Mouse (Mus musculus): ENCODE data around the gene Rtn4rl1. TPM values are rescaled to one million over a fixed set of nuclear protein-coding genes. Genes with fewer than 3 reads are reported as not detected.

The Rtn4rl1 gene
- polyA plus RNA-seq, 1 experiment from 2014 or later: 12.7 TPM

GRCm38 (mm10) chr11:75155985-75156384 lies 37.6 kb upstream of the Rtn4rl1 start:
- H3K36me3 ChIP-seq (ENCODE audit: control insufficient read depth, insufficient read depth, low read length): peaks cover 5% of the 10 kb centered on the region; the same call in 1 of the 2 replicates
- H3K4me1 ChIP-seq (ENCODE audit: control insufficient read depth, insufficient read depth, low read length): no peaks in the 10 kb centered on the region; the same call in 1 of the 2 replicates
- no peak overlapping the region for H3K4me2 ChIP-seq (ENCODE audit: low read depth, low read length)
- no peak overlapping the region for H3K9ac ChIP-seq (replicated peaks; ENCODE audit: low read depth, low read length)
- H3K9me3 ChIP-seq (ENCODE audit: control insufficient read depth, low read length): no peaks in the 10 kb centered on the region
- H3K27me3 ChIP-seq (ENCODE audit: control insufficient read depth, insufficient read depth, low read length): no peaks in the 10 kb centered on the region
- no peak overlapping the region for H3K4me3 ChIP-seq (ENCODE audit: low read depth, low read length)
- ATAC-seq (ENCODE audit: low read depth): no peak
- H3K27ac ChIP-seq (ENCODE audit: low read depth, low read length): no peak overlapping the region
- 84% methylated on average over 6 of the region's 6 CpGs for WGBS

DNA sequence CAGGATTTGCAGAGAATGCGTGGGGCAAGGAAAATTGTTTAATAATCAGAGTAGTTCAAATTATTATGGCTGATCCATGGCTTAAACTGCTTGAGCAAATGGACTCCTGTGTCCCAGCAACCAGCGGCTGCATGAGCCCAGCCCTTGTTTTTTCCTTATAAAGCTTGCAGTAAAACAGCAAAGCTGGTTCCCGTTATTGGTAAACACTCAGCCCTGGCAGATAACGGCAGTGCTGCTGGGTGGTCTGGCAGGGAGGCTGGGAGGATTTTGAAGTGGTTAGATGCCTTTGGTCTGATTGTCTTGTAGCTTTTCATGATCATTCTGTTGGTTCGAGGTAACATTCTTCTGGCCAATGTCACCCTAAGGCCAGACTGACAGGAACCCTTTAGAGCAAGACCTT lies 37.2 kb upstream of the Rtn4rl1 start:
- H3K36me3 ChIP-seq (ENCODE audit: control insufficient read depth, insufficient read depth, low read length): peaks cover 7% of the 10 kb centered on the region; the same call in 1 of the 2 replicates
- H3K4me2 ChIP-seq (ENCODE audit: low read depth, low read length): no peak overlapping the region
- H3K4me1 ChIP-seq (ENCODE audit: control insufficient read depth, insufficient read depth, low read length): no peaks in the 10 kb centered on the region; the same call in 1 of the 2 replicates
- WGBS: 77% methylated on average over 5 of the region's 5 CpGs
- no peak overlapping the region for H3K9ac ChIP-seq (replicated peaks; ENCODE audit: low read depth, low read length)
- no peak overlapping the region for H3K4me3 ChIP-seq (ENCODE audit: low read depth, low read length)
- no peaks in the 10 kb centered on the region for H3K9me3 ChIP-seq (ENCODE audit: control insufficient read depth, low read length)
- no peak overlapping the region; the same call in 1 of the 2 replicates for H3K27ac ChIP-seq (ENCODE audit: low read depth, low read length)
- no peak for ATAC-seq (ENCODE audit: low read depth)
- no peaks in the 10 kb centered on the region for H3K27me3 ChIP-seq (ENCODE audit: control insufficient read depth, insufficient read depth, low read length)

DNA sequence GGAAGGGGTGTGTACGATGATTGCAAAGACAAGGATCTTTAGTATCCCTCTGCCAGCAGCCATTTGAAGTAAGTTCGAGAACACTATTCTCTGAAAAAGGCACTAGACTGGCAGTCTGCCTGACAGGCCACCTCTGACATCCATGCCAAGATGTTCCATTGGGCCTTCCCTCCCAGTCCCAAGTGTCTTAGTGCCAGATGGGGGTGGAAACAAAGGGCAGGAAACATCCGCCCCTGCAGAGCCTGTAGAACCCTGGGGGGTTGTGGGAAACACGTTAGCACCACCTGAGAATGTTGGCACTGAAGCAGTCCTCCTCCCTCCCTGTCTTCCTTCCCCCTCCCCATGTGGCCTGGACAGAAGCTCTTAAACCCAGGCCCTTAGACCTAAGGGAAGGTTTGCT lies 36.5 kb upstream of the Rtn4rl1 start:
- Histone ChIP-seq H3K27ac (ENCODE audit: low read depth, low read length) (peak overlapping the region; percentile 34), H3K9ac (replicated peaks; ENCODE audit: low read depth, low read length) (no peak overlapping the region), H3K4me3 (ENCODE audit: low read depth, low read length) (no peak overlapping the region), H3K9me3 (ENCODE audit: control insufficient read depth, low read length) (no peaks in the 10 kb centered on the region), H3K4me1 (ENCODE audit: control insufficient read depth, insufficient read depth, low read length) (no peaks in the 10 kb centered on the region; the same call in 1 of the 2 replicates), H3K36me3 (ENCODE audit: control insufficient read depth, insufficient read depth, low read length) (peaks cover 9% of the 10 kb centered on the region; the same call in 1 of the 2 replicates), H3K4me2 (ENCODE audit: low read depth, low read length) (no peak overlapping the region), H3K27me3 (ENCODE audit: control insufficient read depth, insufficient read depth, low read length) (no peaks in the 10 kb centered on the region)
- ATAC-seq (ENCODE audit: low read depth): no peak
- WGBS: 47% methylated on average over 4 of the region's 4 CpGs

- Histone ChIP-seq H3K9ac (replicated peaks; ENCODE audit: low read depth, low read length) (no peak overlapping the region), H3K27ac (ENCODE audit: low read depth, low read length) (no peak overlapping the region), H3K36me3 (ENCODE audit: control insufficient read depth, insufficient read depth, low read length) (peaks cover 14% of the 10 kb centered on the region; the same call in 1 of the 2 replicates), H3K4me3 (ENCODE audit: low read depth, low read length) (no peak overlapping the region), H3K9me3 (ENCODE audit: control insufficient read depth, low read length) (no peaks in the 10 kb centered on the region), H3K4me2 (ENCODE audit: low read depth, low read length) (no peak overlapping the region), H3K4me1 (ENCODE audit: control insufficient read depth, insufficient read depth, low read length) (no peaks in the 10 kb centered on the region; the same call in 1 of the 2 replicates), H3K27me3 (ENCODE audit: control insufficient read depth, insufficient read depth, low read length) (peaks cover 3% of the 10 kb centered on the region; the same call in 1 of the 2 replicates)
- ATAC-seq (ENCODE audit: low read depth): no peak
- WGBS: 54% methylated on average over 2 of the region's 2 CpGs
Observed at GRCm38 (mm10) chr11:75157901-75158300, 35.7 kb upstream of the Rtn4rl1 start.

DNA sequence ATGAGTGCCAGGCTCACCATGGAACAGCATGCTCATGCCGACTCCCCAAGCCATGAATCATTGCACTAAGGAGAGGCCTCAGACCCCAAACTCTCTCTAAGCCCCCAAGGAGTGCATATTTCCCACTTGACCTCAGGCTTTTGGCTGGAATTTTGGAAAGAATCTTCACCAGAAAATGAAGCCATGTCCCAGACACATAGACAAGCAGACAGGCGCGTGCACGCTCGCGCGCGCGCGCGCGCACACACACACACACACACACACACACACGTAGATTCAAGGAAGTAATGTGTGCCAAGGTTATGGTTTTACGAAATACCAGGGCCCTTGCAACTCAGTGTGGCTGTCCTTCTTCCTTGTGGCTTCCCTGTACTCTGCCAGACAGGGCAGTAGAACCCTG lies 35.2 kb upstream of the Rtn4rl1 start:
- 94% methylated on average over 14 of the region's 14 CpGs for WGBS
- H3K27ac ChIP-seq (ENCODE audit: low read depth, low read length): no peak overlapping the region
- no peaks in the 10 kb centered on the region for H3K9me3 ChIP-seq (ENCODE audit: control insufficient read depth, low read length)
- H3K4me1 ChIP-seq (ENCODE audit: control insufficient read depth, insufficient read depth, low read length): no peaks in the 10 kb centered on the region; the same call in 1 of the 2 replicates
- peaks cover 20% of the 10 kb centered on the region; the same call in 1 of the 2 replicates for H3K36me3 ChIP-seq (ENCODE audit: control insufficient read depth, insufficient read depth, low read length)
- no peak for ATAC-seq (ENCODE audit: low read depth)
- no peak overlapping the region for H3K4me2 ChIP-seq (ENCODE audit: low read depth, low read length)
- H3K4me3 ChIP-seq (ENCODE audit: low read depth, low read length): no peak overlapping the region
- no peak overlapping the region for H3K9ac ChIP-seq (replicated peaks; ENCODE audit: low read depth, low read length)
- peaks cover 6% of the 10 kb centered on the region; the same call in 1 of the 2 replicates for H3K27me3 ChIP-seq (ENCODE audit: control insufficient read depth, insufficient read depth, low read length)

DNA sequence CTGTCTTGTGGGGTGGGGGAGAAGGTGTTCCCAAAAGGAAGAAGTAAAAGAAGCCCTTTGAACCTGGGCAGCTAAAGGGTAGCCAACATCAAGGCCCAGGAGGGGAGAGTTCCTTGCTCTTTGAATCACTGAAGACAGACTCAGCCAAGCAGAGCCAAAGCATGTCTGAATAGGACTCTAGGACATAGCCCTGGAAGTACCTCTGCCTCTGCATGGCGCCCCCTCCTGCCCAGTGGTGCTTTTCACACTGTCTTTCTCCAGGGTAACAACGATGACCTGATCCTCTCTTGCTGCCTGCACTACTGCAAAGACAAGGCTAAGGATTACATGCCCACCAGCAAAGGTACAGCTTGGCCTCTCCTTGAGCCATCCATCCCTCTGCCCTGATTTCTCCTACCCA lies 34.0 kb upstream of the Rtn4rl1 start:
- Histone ChIP-seq H3K27ac (ENCODE audit: low read depth, low read length) (no peak overlapping the region), H3K27me3 (ENCODE audit: control insufficient read depth, insufficient read depth, low read length) (peaks cover 15% of the 10 kb centered on the region), H3K4me2 (ENCODE audit: low read depth, low read length) (no peak overlapping the region), H3K4me3 (ENCODE audit: low read depth, low read length) (no peak overlapping the region), H3K36me3 (ENCODE audit: control insufficient read depth, insufficient read depth, low read length) (peaks cover 20% of the 10 kb centered on the region; the same call in 1 of the 2 replicates), H3K9me3 (ENCODE audit: control insufficient read depth, low read length) (no peaks in the 10 kb centered on the region), H3K4me1 (ENCODE audit: control insufficient read depth, insufficient read depth, low read length) (no peaks in the 10 kb centered on the region; the same call in 1 of the 2 replicates), H3K9ac (replicated peaks; ENCODE audit: low read depth, low read length) (no peak overlapping the region)
- ATAC-seq (ENCODE audit: low read depth): no peak
- WGBS: 64% methylated on average over 2 of the region's 2 CpGs

DNA sequence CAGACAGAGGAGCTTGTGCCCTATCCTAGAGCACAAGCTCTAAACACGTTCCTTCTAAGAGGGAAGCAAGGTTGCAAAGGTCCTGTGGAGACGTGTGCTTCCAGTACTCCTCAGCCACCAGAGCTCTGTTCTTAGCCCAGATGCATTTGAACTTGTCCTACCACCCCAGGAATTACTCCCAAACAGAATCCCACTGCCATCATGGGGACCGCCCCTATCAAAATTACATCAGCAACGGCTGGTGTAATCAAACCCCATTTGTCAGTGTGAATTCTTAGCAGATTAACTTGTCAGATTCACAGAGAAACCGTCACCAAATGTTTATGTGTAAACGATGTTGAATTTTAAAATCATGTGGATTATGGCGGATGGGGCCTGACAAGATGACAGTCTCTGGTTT lies 32.6 kb upstream of the Rtn4rl1 start:
- peaks cover 20% of the 10 kb centered on the region; the same call in 1 of the 2 replicates for H3K36me3 ChIP-seq (ENCODE audit: control insufficient read depth, insufficient read depth, low read length)
- 87% methylated on average over 7 of the region's 7 CpGs for WGBS
- no peak overlapping the region for H3K4me2 ChIP-seq (ENCODE audit: low read depth, low read length)
- H3K27me3 ChIP-seq (ENCODE audit: control insufficient read depth, insufficient read depth, low read length): peaks cover 27% of the 10 kb centered on the region
- H3K4me3 ChIP-seq (ENCODE audit: low read depth, low read length): no peak overlapping the region
- H3K9me3 ChIP-seq (ENCODE audit: control insufficient read depth, low read length): no peaks in the 10 kb centered on the region
- no peak for ATAC-seq (ENCODE audit: low read depth)
- H3K4me1 ChIP-seq (ENCODE audit: control insufficient read depth, insufficient read depth, low read length): peaks cover 6% of the 10 kb centered on the region
- no peak overlapping the region for H3K27ac ChIP-seq (ENCODE audit: low read depth, low read length)
- no peak overlapping the region for H3K9ac ChIP-seq (replicated peaks; ENCODE audit: low read depth, low read length)

DNA sequence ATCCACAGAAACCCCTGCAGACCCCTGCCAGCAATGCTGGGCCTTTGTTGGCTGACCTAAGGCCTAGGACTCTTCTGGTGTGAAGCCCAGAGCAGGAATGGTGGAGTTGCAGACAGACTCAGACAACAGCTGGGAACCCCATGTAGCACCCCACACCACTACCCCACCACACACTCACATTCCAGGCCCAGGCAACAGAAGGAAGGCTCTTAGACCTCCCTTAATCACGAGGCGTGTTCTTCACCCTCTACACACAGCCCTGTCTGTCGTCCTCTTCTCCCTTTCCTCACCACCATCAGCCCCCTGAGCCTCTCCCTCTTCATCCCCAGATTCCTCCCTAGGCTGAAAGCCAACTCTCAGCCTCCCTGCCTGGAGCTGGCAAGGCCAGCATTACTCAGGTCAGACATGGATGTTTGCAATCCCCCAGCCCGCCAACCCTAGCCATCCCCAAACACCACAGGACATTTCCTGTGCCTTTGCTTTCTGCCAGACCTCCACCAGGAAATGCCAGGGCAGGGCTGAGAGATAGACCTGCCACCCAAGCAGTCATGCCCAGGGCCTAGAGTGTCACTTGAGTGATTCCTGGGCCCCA lies 32.1 kb upstream of the Rtn4rl1 start:
- Histone ChIP-seq H3K4me2 (ENCODE audit: low read depth, low read length) (no peak overlapping the region), H3K9ac (replicated peaks; ENCODE audit: low read depth, low read length) (no peak overlapping the region), H3K36me3 (ENCODE audit: control insufficient read depth, insufficient read depth, low read length) (peaks cover 20% of the 10 kb centered on the region; the same call in 1 of the 2 replicates), H3K4me1 (ENCODE audit: control insufficient read depth, insufficient read depth, low read length) (peaks cover 8% of the 10 kb centered on the region), H3K27ac (ENCODE audit: low read depth, low read length) (no peak overlapping the region), H3K4me3 (ENCODE audit: low read depth, low read length) (no peak overlapping the region), H3K27me3 (ENCODE audit: control insufficient read depth, insufficient read depth, low read length) (peaks cover 30% of the 10 kb centered on the region), H3K9me3 (ENCODE audit: control insufficient read depth, low read length) (no peaks in the 10 kb centered on the region)
- whole genome bisulfite sequencing: 73% methylated on average over 4 of the region's 4 CpGs
- no peak for ATAC-seq (ENCODE audit: low read depth)

DNA sequence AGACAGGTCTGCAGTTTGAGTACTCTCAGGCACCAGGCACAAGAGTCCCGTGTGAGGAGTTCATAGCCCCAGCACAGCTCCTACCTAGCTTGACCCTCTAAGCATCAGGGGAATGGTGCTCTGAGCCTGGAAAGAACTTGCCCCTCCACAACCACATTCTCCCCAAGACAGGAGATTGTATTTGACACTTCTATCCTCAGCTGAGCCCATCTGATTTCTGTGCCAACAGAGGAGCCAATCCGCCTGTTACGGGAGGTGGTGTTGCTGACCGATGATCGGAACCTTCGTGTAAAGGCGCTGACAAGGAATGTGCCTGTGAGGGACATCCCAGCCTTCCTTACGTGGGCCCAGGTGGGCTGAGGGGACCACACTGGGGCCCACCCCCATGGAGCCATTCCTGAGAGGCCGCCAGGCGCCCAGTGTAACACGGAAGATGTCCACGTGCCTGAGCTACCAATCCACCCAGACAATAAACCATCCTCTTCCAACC lies 30.9 kb upstream of the Rtn4rl1 start:
- peaks cover 20% of the 10 kb centered on the region; the same call in 1 of the 2 replicates for H3K36me3 ChIP-seq (ENCODE audit: control insufficient read depth, insufficient read depth, low read length)
- WGBS: 92% methylated on average over 12 of the region's 12 CpGs
- no peak overlapping the region for H3K27ac ChIP-seq (ENCODE audit: low read depth, low read length)
- no peak overlapping the region for H3K4me3 ChIP-seq (ENCODE audit: low read depth, low read length)
- no peak overlapping the region for H3K9ac ChIP-seq (replicated peaks; ENCODE audit: low read depth, low read length)
- H3K4me2 ChIP-seq (ENCODE audit: low read depth, low read length): no peak overlapping the region
- no peak for ATAC-seq (ENCODE audit: low read depth)
- H3K9me3 ChIP-seq (ENCODE audit: control insufficient read depth, low read length): no peaks in the 10 kb centered on the region
- H3K4me1 ChIP-seq (ENCODE audit: control insufficient read depth, insufficient read depth, low read length): peaks cover 8% of the 10 kb centered on the region; the same call in 1 of the 2 replicates
- peaks cover 38% of the 10 kb centered on the region for H3K27me3 ChIP-seq (ENCODE audit: control insufficient read depth, insufficient read depth, low read length)

Measured in neural tube, embryonic 14.5 days (tissue).